Mouse (Mus musculus) liver, adult 2 months (tissue): Measurements from ENCODE around the gene Prl8a8. TPM values are rescaled to one million over a fixed set of nuclear protein-coding genes. Genes with fewer than 3 reads are reported as not detected.

ENCODE experiments used
- DNase-seq: peaks from one replicate; pipeline ENCODE4 v3.0.0-alpha.2; 2011; ENCODE audit warnings: low read depth, low spot score; ENCODE audit errors: extremely low read depth
- H3K27ac ChIP-seq: fragments of 200-500 bp; replicated peaks from 2 replicates; pipeline ENCODE4 v1.5.1; 2012; ENCODE audit warnings: low read depth, mild to moderate bottlenecking, control low read depth, inconsistent platforms, low read length; ENCODE audit not compliant: insufficient read depth
- H3K27me3 ChIP-seq: fragments of 200-500 bp; 2 replicates; pipeline ENCODE4 v1.6.1; 2012; ENCODE audit warnings: mild to moderate bottlenecking, moderate library complexity, low read length, inconsistent platforms; ENCODE audit not compliant: control insufficient read depth, insufficient read depth
- H3K36me3 ChIP-seq: fragments of 200-500 bp; 2 replicates; pipeline ENCODE4 v1.6.1; 2012; ENCODE audit warnings: low read length, inconsistent platforms; ENCODE audit not compliant: control insufficient read depth, insufficient read depth
- H3K4me1 ChIP-seq: fragments of 200-500 bp; 2 replicates; pipeline ENCODE4 v1.6.1; 2011; ENCODE audit warnings: low read length; ENCODE audit not compliant: control insufficient read depth, insufficient read depth
- H3K4me3 ChIP-seq: fragments of 200-500 bp; 2 replicates; pipeline ENCODE4 v1.5.1; 2011; ENCODE audit warnings: low read depth, mild to moderate bottlenecking, control low read depth, low read length, moderate library complexity; ENCODE audit not compliant: insufficient read depth
- H3K79me2 ChIP-seq: fragments of 200-500 bp; 2 replicates; pipeline ENCODE4 v1.6.1; 2012; ENCODE audit warnings: inconsistent platforms, mild to moderate bottlenecking, low read length, moderate library complexity; ENCODE audit not compliant: control insufficient read depth, insufficient read depth
- H3K9ac ChIP-seq: fragments of 200-500 bp; 2 replicates; pipeline ENCODE4 v1.6.1; 2012; ENCODE audit warnings: low read depth, mild to moderate bottlenecking, control low read depth, inconsistent platforms, low read length
- CTCF ChIP-seq: fragments of 200-500 bp; IDR thresholded peaks from 2 replicates; pipeline ENCODE4 v1.5.1; 2011; ENCODE audit warnings: low read depth, low read length, control low read depth
- POLR2A ChIP-seq: fragments of 200-500 bp; IDR thresholded peaks from 2 replicates; pipeline ENCODE4 v1.6.1; 2011; ENCODE audit warnings: low read length, control low read depth; ENCODE audit not compliant: insufficient read depth; ENCODE audit errors: extremely low read depth
- WGBS: fragments of 180-500 bp; shearing (Covaris S2); methylation state at CpG from one replicate; pipeline ENCODE4 v1.1.7; 2018; 5-methylcytosine and 5-hydroxymethylcytosine counted together
- polyA plus RNA-seq: library from polyadenylated mRNA; depleted of rRNA; stranded (reverse); fragments of >200 nt; gene quantifications from 2 replicates; pipeline ENCODE4 v1.2.3, GENCODE M21; 2012; rRNA removed
- total RNA-seq: library from RNA; depleted of rRNA; stranded (reverse); fragments of >200 nt; gene quantifications from 2 replicates; pipeline ENCODE4 v1.2.3, GENCODE M21; 2014; rRNA removed

Gene Prl8a8
- not detected in 2 replicates for total RNA-seq
- polyA plus RNA-seq = not detected in 2 replicates

- no peak within 1 kb of the TSS for H3K27ac ChIP-seq
- DNase-seq = no peak
Measured at GRCm38 (mm10) chr13:27513117-27513516, at the start of gene Prl8a8. TSS of gene Prl8a8 (minus strand) at chr13:27513217.

DNA sequence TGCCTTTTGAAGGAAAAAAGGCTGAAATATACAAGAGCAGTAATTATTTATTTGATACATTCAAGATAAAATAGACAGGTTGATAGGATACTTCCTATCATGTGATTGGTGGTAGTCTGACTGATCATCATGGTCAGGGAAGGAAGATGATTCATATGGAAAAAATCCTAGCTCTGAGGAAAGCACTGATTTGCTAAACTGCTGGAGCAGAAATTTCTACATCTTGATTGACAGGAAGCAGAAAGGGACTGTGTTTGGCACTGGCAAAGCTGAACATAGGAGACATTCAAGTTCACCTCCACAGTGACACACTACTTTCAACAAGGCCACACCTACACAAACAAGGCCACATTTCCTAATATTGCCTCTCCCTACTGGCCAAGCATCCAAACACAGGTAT, 40.3 kb upstream of the Prl8a8 start:
- H3K27me3 ChIP-seq = no peaks in the 10 kb centered on the region
- H3K79me2 ChIP-seq = no peaks in the 10 kb centered on the region
- H3K9ac ChIP-seq = no peak overlapping the region
- no peak for DNase-seq
- no peak overlapping the region for H3K27ac ChIP-seq
- TF ChIP-seq POLR2A = no peak
- no peak for TF ChIP-seq CTCF
- no peaks in the 10 kb centered on the region for H3K36me3 ChIP-seq
- H3K4me3 ChIP-seq = no peak overlapping the region
- H3K4me1 ChIP-seq = no peaks in the 10 kb centered on the region

More at GRCm38 (mm10) chr13:27513117-27513516, at the start of gene Prl8a8:
- Histone ChIP-seq H3K36me3 (no peaks in the 10 kb centered on the region), H3K27me3 (no peaks in the 10 kb centered on the region), H3K4me3 (no peak within 1 kb of the TSS), H3K4me1 (no peaks in the 10 kb centered on the region), H3K79me2 (no peaks in the 10 kb centered on the region), H3K9ac (no peak within 1 kb of the TSS)
- TF ChIP-seq CTCF (no peak), POLR2A (no peak)
- 78% methylated on average over 4 of the region's 4 CpGs for WGBS

GRCm38 (mm10) chr13:27523156-27523555, 10.1 kb upstream of the Prl8a8 start:
- TF ChIP-seq POLR2A (no peak), CTCF (no peak)
- Histone ChIP-seq H3K9ac (no peak overlapping the region), H3K4me1 (no peaks in the 10 kb centered on the region), H3K27ac (no peak overlapping the region), H3K4me3 (no peak overlapping the region), H3K36me3 (no peaks in the 10 kb centered on the region), H3K27me3 (no peaks in the 10 kb centered on the region), H3K79me2 (no peaks in the 10 kb centered on the region)
- 72% methylated on average over 4 of the region's 4 CpGs for WGBS
- no peak for DNase-seq

- DNase-seq = no peak
- WGBS = 67% methylated on average over 1 of the region's 1 CpGs
Measured at GRCm38 (mm10) chr13:27507645-27508044, 5.4 kb downstream of the Prl8a8 start.

More at GRCm38 (mm10) chr13:27507645-27508044, 5.4 kb downstream of the Prl8a8 start:
- no peak overlapping the region for H3K4me3 ChIP-seq
- no peaks in the 10 kb centered on the region for H3K27me3 ChIP-seq
- TF ChIP-seq CTCF = no peak
- no peak for TF ChIP-seq POLR2A
- H3K36me3 ChIP-seq = no peaks in the 10 kb centered on the region
- H3K9ac ChIP-seq = no peak overlapping the region
- H3K27ac ChIP-seq = no peak overlapping the region
- no peaks in the 10 kb centered on the region for H3K79me2 ChIP-seq
- no peaks in the 10 kb centered on the region for H3K4me1 ChIP-seq

Other genes with a start within 250 kb of the Prl8a8 start
- not detected in 2 replicates for gene Prl6a1, start 200.6 kb downstream of the Prl8a8 start, total RNA-seq
- gene Prl6a1, start 200.6 kb downstream of the Prl8a8 start, polyA plus RNA-seq = not detected in 2 replicates
- not detected in 2 replicates for gene Prl8a2, start 167.5 kb downstream of the Prl8a8 start, total RNA-seq
- not detected in 2 replicates for gene Prl8a2, start 167.5 kb downstream of the Prl8a8 start, polyA plus RNA-seq
- gene Prl2b1, start 122.4 kb downstream of the Prl8a8 start, total RNA-seq = not detected in 2 replicates
- not detected in 2 replicates for gene Prl2b1, start 122.4 kb downstream of the Prl8a8 start, polyA plus RNA-seq
- gene Prl8a6, start 74.5 kb downstream of the Prl8a8 start, total RNA-seq = not detected in 2 replicates
- not detected in 2 replicates for gene Prl8a6, start 74.5 kb downstream of the Prl8a8 start, polyA plus RNA-seq
- not detected in 2 replicates for gene Prl8a9, start 51.4 kb upstream of the Prl8a8 start, total RNA-seq
- gene Prl8a9, start 51.4 kb upstream of the Prl8a8 start, polyA plus RNA-seq = not detected in 2 replicates
- gene Prl8a1, start 69.0 kb upstream of the Prl8a8 start, total RNA-seq = not detected in 2 replicates
- not detected in 2 replicates for gene Prl8a1, start 69.0 kb upstream of the Prl8a8 start, polyA plus RNA-seq
- gene Prl7b1, start 97.4 kb upstream of the Prl8a8 start, total RNA-seq = not detected in 2 replicates
- not detected in 2 replicates for gene Prl7b1, start 97.4 kb upstream of the Prl8a8 start, polyA plus RNA-seq
- not detected in 2 replicates for gene Prl7a1, start 129.3 kb upstream of the Prl8a8 start, total RNA-seq
- gene Prl7a1, start 129.3 kb upstream of the Prl8a8 start, polyA plus RNA-seq = not detected in 2 replicates
- not detected in 2 replicates for gene Prl7a2, start 154.8 kb upstream of the Prl8a8 start, total RNA-seq
- gene Prl7a2, start 154.8 kb upstream of the Prl8a8 start, polyA plus RNA-seq = not detected in 2 replicates
- gene Prl7d1, start 203.5 kb upstream of the Prl8a8 start, total RNA-seq = not detected in 2 replicates
- gene Prl7d1, start 203.5 kb upstream of the Prl8a8 start, polyA plus RNA-seq = not detected in 2 replicates